Mouse (Mus musculus) CD4-positive naive resting alpha-beta T cell, adult 76 days (primary cell): Measurements from ENCODE around the gene Ralgapa2. TPM values are rescaled to one million over a fixed set of nuclear protein-coding genes. Genes with fewer than 3 reads are reported as not detected.

Experiments used
- total RNA-seq: library from RNA; stranded (reverse); gene quantifications from one replicate; pipeline ENCODE4 v1.2.4, GENCODE M21; 2023

Ralgapa2 gene
- 67.2 TPM for total RNA-seq

DNA sequence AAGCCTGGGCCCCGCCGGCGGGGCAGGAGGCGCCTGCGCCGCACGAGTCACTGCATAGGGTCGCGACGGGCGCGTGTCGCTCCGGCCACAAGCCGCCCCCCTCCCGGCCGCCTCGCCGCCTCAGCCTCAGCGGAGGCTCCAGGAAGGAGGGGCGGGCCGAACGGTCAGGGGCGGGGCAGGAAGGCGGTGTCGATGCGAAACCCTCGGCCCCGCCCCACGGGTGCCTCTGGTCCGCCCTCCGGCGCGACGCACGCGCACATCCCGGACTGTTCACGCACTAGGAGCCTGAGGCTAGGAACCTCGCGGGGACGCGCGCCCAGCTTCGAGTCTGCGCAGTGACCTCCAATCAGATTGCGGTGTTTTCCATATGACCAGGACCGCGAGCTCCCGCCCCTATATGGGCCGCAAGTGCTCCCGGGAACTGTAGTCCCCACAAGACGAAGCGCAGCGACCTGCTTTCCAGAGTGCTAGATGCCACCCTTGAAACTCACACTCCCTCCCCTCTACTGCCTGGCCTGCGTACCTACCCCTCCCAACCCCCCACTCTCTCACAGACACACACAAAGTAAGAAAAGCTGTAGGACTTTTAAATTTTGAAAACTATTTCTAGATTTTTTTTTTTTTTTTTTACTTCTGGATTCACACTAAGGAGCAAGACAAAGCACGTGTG is at the start of gene Ralgapa2:
TSS of gene Ralgapa2 (minus strand) at position 434 of the 670 bp plus-strand sequence.

DNA sequence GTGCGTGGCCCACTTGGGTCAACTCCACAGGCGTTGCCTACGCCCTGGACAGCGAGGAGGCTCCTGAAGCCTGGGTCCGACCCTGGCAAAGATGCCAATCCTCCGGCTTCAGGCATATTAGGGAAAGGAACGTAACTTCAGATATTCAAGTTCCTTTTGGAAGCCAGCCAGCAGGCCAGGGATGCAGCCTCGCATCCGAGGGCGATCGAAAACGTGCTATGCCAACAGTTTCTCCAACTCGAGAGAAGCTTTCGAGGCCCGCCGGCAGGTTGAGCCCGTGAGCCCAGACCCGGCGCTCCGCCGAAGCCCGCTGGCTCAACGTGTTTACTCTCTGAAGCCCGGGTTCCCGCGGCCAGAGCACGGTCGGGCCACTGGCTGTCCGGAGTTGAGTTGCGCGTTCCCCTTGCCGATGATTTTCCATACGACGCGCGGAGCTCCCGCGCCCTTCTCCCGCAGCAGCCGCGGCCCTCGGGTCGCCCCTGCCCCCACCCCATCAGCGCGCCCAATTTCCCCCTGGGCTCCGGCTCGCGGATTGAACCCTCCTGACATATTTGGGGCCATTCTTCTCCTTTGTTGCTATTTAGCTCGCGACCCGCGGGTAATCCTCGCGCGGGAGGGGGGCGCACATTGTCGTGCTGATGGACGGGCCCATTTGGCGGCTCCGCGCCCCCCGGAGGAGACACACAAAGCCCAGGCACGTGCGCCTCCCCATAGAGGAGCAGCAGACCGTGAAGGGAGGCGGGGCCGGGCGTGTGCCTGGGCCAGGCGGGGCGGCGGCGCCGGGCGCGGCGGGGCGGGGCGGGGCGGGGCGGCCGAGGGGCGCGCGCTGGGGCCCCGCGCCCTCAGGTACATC is 290.8 kb downstream of the Ralgapa2 start, which contains the start of gene Insm1:
TSS of gene Insm1 (plus strand) at position 846 of the 853 bp plus-strand sequence.

